Mouse (Mus musculus): ENCODE measurements around the gene Rnf180.

DNA sequence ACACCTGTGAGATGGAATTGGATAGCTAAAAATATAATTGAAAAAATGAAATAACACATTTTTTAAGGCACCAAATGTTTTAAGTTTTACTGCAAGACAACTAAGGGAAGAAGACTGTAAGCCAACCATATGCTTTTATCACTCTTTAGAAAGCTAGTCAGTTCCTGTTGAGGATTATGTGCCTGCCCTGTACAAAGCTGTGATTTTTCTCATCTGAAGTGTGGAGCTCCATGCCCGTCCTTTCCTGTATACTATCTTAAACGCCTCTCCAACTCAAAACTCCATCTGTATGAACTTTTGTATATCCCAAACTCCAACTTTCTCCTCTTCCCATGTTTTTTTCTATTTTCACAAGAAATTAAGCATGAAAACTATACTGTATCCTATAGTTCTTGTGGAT is 10.9 kb upstream of the Rnf180 start:
- no peak for TF ChIP-seq CTCF (IDR thresholded peaks at IDR 0.05; ENCODE audit: borderline replicate concordance, extremely low read depth, insufficient read depth, insufficient read length)
- TF ChIP-seq POLR2A (IDR thresholded peaks at IDR 0.05; ENCODE audit: borderline replicate concordance, extremely low read depth, insufficient read depth, insufficient read length, poor library complexity, severe bottlenecking): no peak
